Mouse (Mus musculus): ENCODE results near the gene Exoc6b. TPM values are rescaled to one million over a fixed set of nuclear protein-coding genes. Genes with fewer than 3 reads are reported as not detected.

Exoc6b gene
- polyA plus RNA-seq, 1 experiment, result 235 TPM

GRCm38 (mm10) chr6:84899002-84899774 lies 170.1 kb downstream of the Exoc6b start:
- no peaks in the 10 kb centered on the region for H3K4me1 ChIP-seq (ENCODE audit: control insufficient read depth, insufficient read depth, low read length)
- TF ChIP-seq CTCF (IDR thresholded peaks at IDR 0.05; ENCODE audit: insufficient read depth, low read depth, low read length) (no peak), POLR2A (IDR thresholded peaks at IDR 0.05; ENCODE audit: insufficient read depth, low read depth, low read length) (no peak)
- H3K4me3 ChIP-seq (ENCODE audit: insufficient read depth, low read depth, low read length), result no peak overlapping the region
- H3K27ac ChIP-seq (ENCODE audit: insufficient read depth, low read depth, low read length), result no peak overlapping the region
- WGBS, result 80% methylated on average over 4 of the region's 4 CpGs

- H3K4me1 ChIP-seq (ENCODE audit: control insufficient read depth, insufficient read depth, low read length), result peaks cover 3% of the 10 kb centered on the region; the same call in 1 of the 2 replicates
- no peak overlapping the region for H3K4me3 ChIP-seq (ENCODE audit: insufficient read depth, low read depth, low read length)
Measured at GRCm38 (mm10) chr6:84893773-84894095, 175.6 kb downstream of the Exoc6b start.

GRCm38 (mm10) chr6:84892926-84893772 lies 176.2 kb downstream of the Exoc6b start:
- WGBS, result 23% methylated on average over 5 of the region's 5 CpGs
- Histone ChIP-seq H3K27ac (ENCODE audit: insufficient read depth, low read depth, low read length) (no peak overlapping the region), H3K4me3 (ENCODE audit: insufficient read depth, low read depth, low read length) (no peak overlapping the region), H3K4me1 (ENCODE audit: control insufficient read depth, insufficient read depth, low read length) (peaks cover 3% of the 10 kb centered on the region; the same call in 1 of the 2 replicates)
- TF ChIP-seq CTCF (IDR thresholded peaks at IDR 0.05; ENCODE audit: insufficient read depth, low read depth, low read length) (no peak), POLR2A (IDR thresholded peaks at IDR 0.05; ENCODE audit: insufficient read depth, low read depth, low read length) (no peak)

More at GRCm38 (mm10) chr6:84893773-84894095, 175.6 kb downstream of the Exoc6b start:
- TF ChIP-seq POLR2A (IDR thresholded peaks at IDR 0.05; ENCODE audit: insufficient read depth, low read depth, low read length), result no peak
- no peak for TF ChIP-seq CTCF (IDR thresholded peaks at IDR 0.05; ENCODE audit: insufficient read depth, low read depth, low read length)
- no peak overlapping the region for H3K27ac ChIP-seq (ENCODE audit: insufficient read depth, low read depth, low read length)

GRCm38 (mm10) chr6:84886551-84886950 lies 182.8 kb downstream of the Exoc6b start:
- TF ChIP-seq POLR2A (IDR thresholded peaks at IDR 0.05; ENCODE audit: insufficient read depth, low read depth, low read length) (no peak), CTCF (IDR thresholded peaks at IDR 0.05; ENCODE audit: insufficient read depth, low read depth, low read length) (no peak)
- WGBS, result 91% methylated on average over 3 of the region's 3 CpGs

GRCm38 (mm10) chr6:84885080-84885479 lies 184.2 kb downstream of the Exoc6b start:
- H3K27ac ChIP-seq (ENCODE audit: insufficient read depth, low read depth, low read length), result no peak overlapping the region
- H3K4me3 ChIP-seq (ENCODE audit: insufficient read depth, low read depth, low read length), result no peak overlapping the region
- 86% methylated on average over 1 of the region's 1 CpGs for WGBS
- TF ChIP-seq POLR2A (IDR thresholded peaks at IDR 0.05; ENCODE audit: insufficient read depth, low read depth, low read length) (no peak), CTCF (IDR thresholded peaks at IDR 0.05; ENCODE audit: insufficient read depth, low read depth, low read length) (no peak)
- no peaks in the 10 kb centered on the region for H3K4me1 ChIP-seq (ENCODE audit: control insufficient read depth, insufficient read depth, low read length)

More at GRCm38 (mm10) chr6:84886551-84886950, 182.8 kb downstream of the Exoc6b start:
- Histone ChIP-seq H3K4me3 (ENCODE audit: insufficient read depth, low read depth, low read length) (no peak overlapping the region), H3K27ac (ENCODE audit: insufficient read depth, low read depth, low read length) (no peak overlapping the region), H3K4me1 (ENCODE audit: control insufficient read depth, insufficient read depth, low read length) (no peaks in the 10 kb centered on the region)

GRCm38 (mm10) chr6:84883720-84884119 lies 185.6 kb downstream of the Exoc6b start:
- no peaks in the 10 kb centered on the region for H3K4me1 ChIP-seq (ENCODE audit: control insufficient read depth, insufficient read depth, low read length)
- WGBS, result 81% methylated on average over 4 of the region's 4 CpGs
- no peak for TF ChIP-seq POLR2A (IDR thresholded peaks at IDR 0.05; ENCODE audit: insufficient read depth, low read depth, low read length)
- TF ChIP-seq CTCF (IDR thresholded peaks at IDR 0.05; ENCODE audit: insufficient read depth, low read depth, low read length), result no peak
- no peak overlapping the region for H3K27ac ChIP-seq (ENCODE audit: insufficient read depth, low read depth, low read length)
- H3K4me3 ChIP-seq (ENCODE audit: insufficient read depth, low read depth, low read length), result no peak overlapping the region

- Histone ChIP-seq H3K4me1 (ENCODE audit: control insufficient read depth, insufficient read depth, low read length) (no peaks in the 10 kb centered on the region), H3K4me3 (ENCODE audit: insufficient read depth, low read depth, low read length) (no peak overlapping the region), H3K27ac (ENCODE audit: insufficient read depth, low read depth, low read length) (no peak overlapping the region)
- 92% methylated on average over 14 of the region's 14 CpGs for WGBS
- no peak for TF ChIP-seq POLR2A (IDR thresholded peaks at IDR 0.05; ENCODE audit: insufficient read depth, low read depth, low read length)
- TF ChIP-seq CTCF (IDR thresholded peaks at IDR 0.05; ENCODE audit: insufficient read depth, low read depth, low read length), result no peak
Measured at GRCm38 (mm10) chr6:84882663-84883517, 186.4 kb downstream of the Exoc6b start.

GRCm38 (mm10) chr6:84875869-84876268 lies 193.4 kb downstream of the Exoc6b start:
- WGBS, result 77% methylated on average over 5 of the region's 5 CpGs
- no peak for TF ChIP-seq POLR2A (IDR thresholded peaks at IDR 0.05; ENCODE audit: insufficient read depth, low read depth, low read length)
- TF ChIP-seq CTCF (IDR thresholded peaks at IDR 0.05; ENCODE audit: insufficient read depth, low read depth, low read length), result no peak
- Histone ChIP-seq H3K4me1 (ENCODE audit: control insufficient read depth, insufficient read depth, low read length) (no peaks in the 10 kb centered on the region), H3K4me3 (ENCODE audit: insufficient read depth, low read depth, low read length) (no peak overlapping the region), H3K27ac (ENCODE audit: insufficient read depth, low read depth, low read length) (no peak overlapping the region)

Data from olfactory bulb, adult 2 months (tissue).